Comparison of ENCODE assay signal across 26 mouse cellular contexts in the genomic region with DNA sequence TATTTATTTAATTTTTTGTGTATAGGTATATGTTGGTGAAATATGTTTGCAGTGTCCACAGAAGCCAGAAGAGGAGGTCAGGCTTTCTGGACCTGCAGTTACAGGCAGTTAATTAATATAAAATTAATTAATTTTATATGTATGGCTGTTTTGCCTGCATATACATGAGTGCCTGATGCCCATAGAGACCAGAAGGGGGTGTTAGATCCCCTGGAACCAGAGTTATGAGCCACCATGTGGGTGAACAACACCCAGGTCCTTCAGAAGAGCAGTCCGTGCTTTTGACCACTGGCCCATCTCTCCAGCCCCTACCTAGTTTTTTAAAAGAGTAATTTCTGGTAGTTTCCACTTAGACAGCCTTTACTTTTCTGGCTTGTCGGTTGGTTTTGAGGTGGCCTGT. TPM values are rescaled to one million over a fixed set of nuclear protein-coding genes. Genes with fewer than 3 reads are reported as not detected.
DNase-seq lines count a peak whose midpoint lies in the region; ATAC-seq and TF ChIP-seq lines count a peak whose summit lies in the region.
"Had no signal": no experiment of that assay in that cellular context is flagged by ENCODE, and none has a peak within 500 bp of the region (broad histone marks: within the 10 kb centered on the region; RNA-seq: fewer than 3 reads in every experiment).

No protein-coding gene starts in this region.

- H3K27me3 ChIP-seq in kidney, embryonic 14.5 days (ENCODE audit: control insufficient read depth, insufficient read depth, low read length): no peaks in the 10 kb centered on the region
- H3K27me3 ChIP-seq in lung, postnatal 0 days (replicated peaks; ENCODE audit: insufficient read depth, low read length): no peaks in the 10 kb centered on the region
- no peaks in the 10 kb centered on the region for H3K27me3 ChIP-seq in splenic B cell, adult 2 months (ENCODE audit: control insufficient read depth, insufficient read depth, low read length, poor library complexity, severe bottlenecking)
- H3K27me3 ChIP-seq: heart, embryonic 13.5 days; hindbrain, embryonic 15.5 days had no signal

- no peak for DNase-seq in kidney, postnatal 4 days
- DNase-seq in lung, postnatal 0 days (ENCODE audit: low spot score): no peak
- DNase-seq in lung, postnatal 10 days: no peak
- peak; percentile 11 for DNase-seq in splenic B cell, adult 2 months (ENCODE audit: low read depth, low spot score)
- no peak for DNase-seq in MN1 (ENCODE audit: low spot score)
- no peak for DNase-seq in heart, adult 8-10 months (ENCODE audit: low spot score)
- DNase-seq: adrenal gland, postnatal 14 days; cerebellum, adult 2 months; cerebellum, postnatal 10 days; gastrocnemius, adult 2 months; gastrocnemius, postnatal 25 days; heart, postnatal 36 days had no signal

- no peak for TF ChIP-seq EP300 in lung, postnatal 0 days (IDR thresholded peaks at IDR 0.05)

- no peak overlapping the region for H3K27ac ChIP-seq in kidney, embryonic 14.5 days (ENCODE audit: low read depth, low read length)
- H3K27ac ChIP-seq in lung, postnatal 0 days (ENCODE audit: low read length): no peak overlapping the region
- H3K27ac ChIP-seq: embryonic facial prominence, embryonic 10.5 days; forebrain, embryonic 10.5 days; heart, embryonic 13.5 days; hindbrain, embryonic 15.5 days had no signal

- H3K4me1 ChIP-seq in kidney, embryonic 14.5 days (ENCODE audit: control insufficient read depth, insufficient read depth, low read length): no peaks in the 10 kb centered on the region
- no peaks in the 10 kb centered on the region for H3K4me1 ChIP-seq in lung, postnatal 0 days (ENCODE audit: insufficient read depth, low read depth, low read length)
- H3K4me1 ChIP-seq: forebrain, embryonic 10.5 days; heart, embryonic 13.5 days; hindbrain, embryonic 15.5 days had no signal

- no peak overlapping the region for H3K4me2 ChIP-seq in kidney, embryonic 14.5 days (replicated peaks; ENCODE audit: low read depth, low read length)
- no peak overlapping the region for H3K4me2 ChIP-seq in lung, postnatal 0 days (replicated peaks; ENCODE audit: low read depth, low read length)
- H3K4me2 ChIP-seq: heart, embryonic 13.5 days; hindbrain, embryonic 15.5 days had no signal

- no peak overlapping the region for H3K9ac ChIP-seq in kidney, embryonic 14.5 days (ENCODE audit: low read depth, low read length)
- H3K9ac ChIP-seq in lung, postnatal 0 days (replicated peaks; ENCODE audit: low read depth): no peak overlapping the region
- H3K9ac ChIP-seq: heart, embryonic 13.5 days; hindbrain, embryonic 15.5 days had no signal

- no peaks in the 10 kb centered on the region for H3K9me3 ChIP-seq in kidney, embryonic 14.5 days (ENCODE audit: control insufficient read depth, low read length)
- no peaks in the 10 kb centered on the region for H3K9me3 ChIP-seq in lung, postnatal 0 days (ENCODE audit: low read length)
- H3K9me3 ChIP-seq: embryonic facial prominence, embryonic 10.5 days; forebrain, embryonic 10.5 days; G1E; heart, embryonic 13.5 days; hindbrain, embryonic 15.5 days had no signal

- 0 out of 2 replicates have a peak, but pooled peaks have one; percentile 9 for ATAC-seq in kidney, embryonic 14.5 days (ENCODE audit: low FRiP score, low TSS enrichment)
- no peak for ATAC-seq in lung, postnatal 0 days
- ATAC-seq: activated CD4-positive, CD25-positive, alpha-beta regulatory T cell, adult 4 months; forebrain, embryonic 14.5 days; Patski had no signal

- peak; percentile 12; the same call in 1 of the 2 replicates for TF ChIP-seq CTCF in lung, postnatal 0 days (IDR thresholded peaks at IDR 0.05)

- no peak overlapping the region for H3K4me3 ChIP-seq in kidney, embryonic 14.5 days (ENCODE audit: low read length)
- H3K4me3 ChIP-seq in lung, postnatal 0 days (ENCODE audit: low read depth, low read length): no peak overlapping the region
- H3K4me3 ChIP-seq: embryonic facial prominence, embryonic 10.5 days; forebrain, embryonic 10.5 days; gastrocnemius, adult 2 months; heart, embryonic 13.5 days; hindbrain, embryonic 15.5 days had no signal

- H3K36me3 ChIP-seq in kidney, embryonic 14.5 days (ENCODE audit: control insufficient read depth, insufficient read depth, low read length): no peaks in the 10 kb centered on the region
- H3K36me3 ChIP-seq in lung, postnatal 0 days (ENCODE audit: insufficient read depth, low read length): no peaks in the 10 kb centered on the region
- H3K36me3 ChIP-seq in splenic B cell, adult 2 months (ENCODE audit: control insufficient read depth, insufficient read depth, low read length, poor library complexity, severe bottlenecking): no peaks in the 10 kb centered on the region
- H3K36me3 ChIP-seq: embryonic facial prominence, embryonic 10.5 days; forebrain, embryonic 10.5 days; G1E; heart, embryonic 13.5 days; hindbrain, embryonic 15.5 days had no signal

- WGBS in kidney, embryonic 14.5 days: 84% methylated on average over 2 of the region's 2 CpGs
- WGBS in lung, postnatal 0 days: 86% methylated on average over 2 of the region's 2 CpGs

RNA-seq across cellular contexts. Expression of a gene that starts 9.7 kb away (rescaled TPM):
- 2.5 and 2.7 TPM in 2 replicates for polyA plus RNA-seq in kidney, embryonic 14.5 days (2014; fragmentation: Nextera tagmentation; extraction: Ambion mirVana)
- 1.2 and 1.6 TPM in 2 replicates for polyA plus RNA-seq in lung, postnatal 0 days (2015; fragmentation: Nextera tagmentation; extraction: Ambion mirVana)
- total RNA-seq in heart, adult 8-10 months (2022): under 1 TPM in 2 of 4 experiments, not detected in 2; 0.49 to 0.79 TPM
- total RNA-seq: G1E; granulocyte monocyte progenitor cell, adult 5-6 weeks had no signal
- polyA plus RNA-seq: G1E had no signal

RNA-seq across cellular contexts. Expression of a gene that starts 19.1 kb away (rescaled TPM):
- not detected in 2 replicates for polyA plus RNA-seq in kidney, embryonic 14.5 days (2014; fragmentation: Nextera tagmentation; extraction: Ambion mirVana)
- not detected in 2 replicates for polyA plus RNA-seq in lung, postnatal 0 days (2015; fragmentation: Nextera tagmentation; extraction: Ambion mirVana)
- total RNA-seq in heart, adult 8-10 months (2022): not detected
- total RNA-seq: adrenal gland, adult 18-20 months; adrenal gland, postnatal 14 days; gastrocnemius, adult 2 months; gastrocnemius, postnatal 25 days; granulocyte monocyte progenitor cell, adult 5-6 weeks; heart, postnatal 36 days had no signal
- polyA plus RNA-seq: activated CD4-positive, CD25-positive, alpha-beta regulatory T cell, adult 4 months; embryonic facial prominence, embryonic 10.5 days; embryonic facial prominence, embryonic 14.5 days; forebrain, embryonic 10.5 days; forebrain, embryonic 14.5 days; G1E; heart, embryonic 13.5 days; heart, postnatal 0 days; hindbrain, embryonic 11.5 days; hindbrain, embryonic 15.5 days; Patski had no signal

RNA-seq across cellular contexts. Expression of a gene that starts 25.5 kb away (rescaled TPM):
- polyA plus RNA-seq in kidney, embryonic 14.5 days (2014; fragmentation: Nextera tagmentation; extraction: Ambion mirVana): 4.0 and 4.1 TPM in 2 replicates
- polyA plus RNA-seq in lung, postnatal 0 days (2015; fragmentation: Nextera tagmentation; extraction: Ambion mirVana): 2.1 and 2.4 TPM in 2 replicates
- total RNA-seq in heart, adult 8-10 months (2022): 1 to 10 TPM; 4.9 to 6.3 (median 5.5) TPM
